8 mouse cellular contexts compared by ENCODE assay signal in genomic region chr7:97749207-97750190, GRCm38 (mm10). TPM values are rescaled to one million over a fixed set of nuclear protein-coding genes. Genes with fewer than 3 reads are reported as not detected.
DNase-seq lines count a peak whose midpoint lies in the region; ATAC-seq lines count a peak whose summit lies in the region.

No protein-coding gene starts in this region.

- DNase-seq in gastrocnemius, adult 18-20 months (ENCODE audit: low spot score) = peak; percentile 30
- no peak for DNase-seq in gastrocnemius, postnatal 36 days
- peak; percentile 46 for DNase-seq in c-Kit-negative CD71-positive TER-119-positive erythroid progenitor cells, embryonic 14.5 days (ENCODE audit: low read depth, low spot score)
- DNase-seq in hindbrain, embryonic 10.5 days (ENCODE audit: low spot score) = no peak
- no peak for DNase-seq in neural tube, embryonic 11.5 days (ENCODE audit: low spot score)
- no peak for DNase-seq in gastrocnemius, adult 8-10 months (ENCODE audit: low spot score in 2 of 2)
- no peak for DNase-seq in layer of hippocampus, postnatal 36 days

- peak; percentile 41 for ATAC-seq in liver, embryonic 15.5 days (ENCODE audit: insufficient read depth)
- ATAC-seq in neural tube, embryonic 11.5 days (ENCODE audit: insufficient read depth, low FRiP score, low TSS enrichment) = 0 out of 2 replicates have a peak, but pooled peaks have one; percentile 18

- H3K27ac ChIP-seq in hindbrain, embryonic 10.5 days = peak overlapping the region; percentile 81
- H3K27ac ChIP-seq in liver, embryonic 15.5 days (replicated peaks) = peak overlapping the region; percentile 77
- no peak overlapping the region for H3K27ac ChIP-seq in neural tube, embryonic 11.5 days (ENCODE audit: low read depth, low read length)

- H3K4me3 ChIP-seq in hindbrain, embryonic 10.5 days = peak overlapping the region; percentile 16
- H3K4me3 ChIP-seq in liver, embryonic 15.5 days (replicated peaks) = peak overlapping the region; percentile 49
- H3K4me3 ChIP-seq in neural tube, embryonic 11.5 days (ENCODE audit: low read depth, low read length) = no peak overlapping the region

- peak overlapping the region; percentile 29 for H3K9ac ChIP-seq in liver, embryonic 15.5 days
- H3K9ac ChIP-seq in neural tube, embryonic 11.5 days (ENCODE audit: low read length) = no peak overlapping the region

- H3K27me3 ChIP-seq in hindbrain, embryonic 10.5 days (ENCODE audit: insufficient read depth, poor library complexity, severe bottlenecking) = no peaks in the 10 kb centered on the region
- no peaks in the 10 kb centered on the region for H3K27me3 ChIP-seq in liver, embryonic 15.5 days
- no peaks in the 10 kb centered on the region for H3K27me3 ChIP-seq in neural tube, embryonic 11.5 days (ENCODE audit: control insufficient read depth, insufficient read depth, low read length)

- 24% methylated on average over 19 of the region's 19 CpGs for WGBS in hindbrain, embryonic 10.5 days
- 6% methylated on average over 19 of the region's 19 CpGs for WGBS in liver, embryonic 15.5 days (ENCODE audit: insufficient replicate concordance)
- 33% methylated on average over 19 of the region's 19 CpGs for WGBS in neural tube, embryonic 11.5 days

- no peaks in the 10 kb centered on the region for H3K9me3 ChIP-seq in hindbrain, embryonic 10.5 days
- no peaks in the 10 kb centered on the region for H3K9me3 ChIP-seq in liver, embryonic 15.5 days (replicated peaks)
- H3K9me3 ChIP-seq in neural tube, embryonic 11.5 days (ENCODE audit: control insufficient read depth, low read length) = no peaks in the 10 kb centered on the region

- H3K4me1 ChIP-seq in hindbrain, embryonic 10.5 days (replicated peaks) = peaks cover 25% of the 10 kb centered on the region
- peaks cover 49% of the 10 kb centered on the region for H3K4me1 ChIP-seq in liver, embryonic 15.5 days (replicated peaks)
- H3K4me1 ChIP-seq in neural tube, embryonic 11.5 days (ENCODE audit: control insufficient read depth, insufficient read depth, low read length) = 0 out of 2 replicates have a peak, but pooled peaks cover 4% of the 10 kb centered on the region

- intact Hi-C loops in gastrocnemius, postnatal 36 days (cut with DNase I) = loop anchor here (5.0 to 10.0 kb wide), 2 partner anchors 93 to 375 kb away; no protein-coding TSS in a partner anchor

- H3K36me3 ChIP-seq in hindbrain, embryonic 10.5 days = no peaks in the 10 kb centered on the region
- no peaks in the 10 kb centered on the region for H3K36me3 ChIP-seq in liver, embryonic 15.5 days (replicated peaks)
- H3K36me3 ChIP-seq in neural tube, embryonic 11.5 days (ENCODE audit: control insufficient read depth, insufficient read depth, low read length) = no peaks in the 10 kb centered on the region

- peak overlapping the region; percentile 78 for H3K4me2 ChIP-seq in liver, embryonic 15.5 days
- peak overlapping the region; percentile 22; the same call in 1 of the 2 replicates for H3K4me2 ChIP-seq in neural tube, embryonic 11.5 days (ENCODE audit: low read depth)

RNA-seq across cellular contexts. Expression of gene Aqp11, which starts 11.4 kb away (rescaled TPM):
- total RNA-seq in gastrocnemius, adult 18-20 months (2021) = under 1 TPM; 0.38 to 0.59 TPM
- 1 to 10 TPM in 1 of 2 experiments, under 1 TPM in 1; 0.74 to 2.2 TPM for total RNA-seq in gastrocnemius, postnatal 36 days (2021)
- polyA plus RNA-seq in hindbrain, embryonic 10.5 days (2016; fragmentation: Nextera tagmentation; extraction: Ambion mirVana) = 5.2 and 5.3 TPM in 2 replicates
- 30.3 and 34.6 TPM in 2 replicates for polyA plus RNA-seq in liver, embryonic 15.5 days (2015; fragmentation: Nextera tagmentation; extraction: Ambion mirVana)
- 5.7 and 6.2 TPM in 2 replicates for polyA plus RNA-seq in neural tube, embryonic 11.5 days (2014; fragmentation: Nextera tagmentation; extraction: Ambion mirVana)
- 1 to 10 TPM in 1 of 4 experiments, under 1 TPM in 3; 0.58 to 1.1 (median 0.70) TPM for total RNA-seq in gastrocnemius, adult 8-10 months (2022)
- total RNA-seq in layer of hippocampus, postnatal 36 days (2021) = 10 to 100 TPM; 40.1 to 48.2 TPM

RNA-seq across cellular contexts. Expression of gene Pak1, which starts 38.8 kb away (rescaled TPM):
- 10 to 100 TPM; 19.2 to 26.1 TPM for total RNA-seq in gastrocnemius, adult 18-20 months (2021)
- 10 to 100 TPM; 21.8 to 23.9 TPM for total RNA-seq in gastrocnemius, postnatal 36 days (2021)
- 58.8 and 90.7 TPM in 2 replicates for polyA plus RNA-seq in hindbrain, embryonic 10.5 days (2016; fragmentation: Nextera tagmentation; extraction: Ambion mirVana)
- 9.3 and 9.5 TPM in 2 replicates for polyA plus RNA-seq in liver, embryonic 15.5 days (2015; fragmentation: Nextera tagmentation; extraction: Ambion mirVana)
- 89.8 and 96.1 TPM in 2 replicates for polyA plus RNA-seq in neural tube, embryonic 11.5 days (2014; fragmentation: Nextera tagmentation; extraction: Ambion mirVana)
- 10 to 100 TPM; 24.1 to 35.7 (median 29.4) TPM for total RNA-seq in gastrocnemius, adult 8-10 months (2022)
- 100 to 1,000 TPM; 219 to 237 TPM for total RNA-seq in layer of hippocampus, postnatal 36 days (2021)

RNA-seq across cellular contexts. Expression of gene Clns1a, which starts 53.1 kb away (rescaled TPM):
- 10 to 100 TPM; 28.2 to 30.6 TPM for total RNA-seq in gastrocnemius, adult 18-20 months (2021)
- total RNA-seq in gastrocnemius, postnatal 36 days (2021) = 10 to 100 TPM; 27.3 to 31.3 TPM
- polyA plus RNA-seq in hindbrain, embryonic 10.5 days (2016; fragmentation: Nextera tagmentation; extraction: Ambion mirVana) = 251 and 292 TPM in 2 replicates
- polyA plus RNA-seq in liver, embryonic 15.5 days (2015; fragmentation: Nextera tagmentation; extraction: Ambion mirVana) = 60.6 and 61.2 TPM in 2 replicates
- 264 and 278 TPM in 2 replicates for polyA plus RNA-seq in neural tube, embryonic 11.5 days (2014; fragmentation: Nextera tagmentation; extraction: Ambion mirVana)
- 10 to 100 TPM; 30.6 to 32.6 (median 31.4) TPM for total RNA-seq in gastrocnemius, adult 8-10 months (2022)
- 10 to 100 TPM; 93.2 to 97.5 TPM for total RNA-seq in layer of hippocampus, postnatal 36 days (2021)

Comparison
In these comparisons a context has a peak if more than half of its experiments do, and no peak if none do; other contexts are left out.
1. DNase-seq: peak in gastrocnemius, adult 18-20 months (single experiment) and c-Kit-negative CD71-positive TER-119-positive erythroid progenitor cells, embryonic 14.5 days (single experiment); none in gastrocnemius, postnatal 36 days (0 of 2), hindbrain, embryonic 10.5 days (single experiment), neural tube, embryonic 11.5 days (single experiment), gastrocnemius, adult 8-10 months (0 of 2) and layer of hippocampus, postnatal 36 days (0 of 2).
2. RNA of gene Aqp11, which starts 11.4 kb away (total RNA-seq): 40.1 to 48.2 TPM in layer of hippocampus, postnatal 36 days; 0.74 to 2.2 TPM in gastrocnemius, postnatal 36 days, 0.58 to 1.1 TPM in gastrocnemius, adult 8-10 months and 0.38 to 0.59 TPM in gastrocnemius, adult 18-20 months; every median in the first group is over 10 times any median in the second.
3. RNA of gene Pak1, which starts 38.8 kb away (total RNA-seq): 219 to 237 TPM in layer of hippocampus, postnatal 36 days; 24.1 to 35.7 TPM in gastrocnemius, adult 8-10 months, 19.2 to 26.1 TPM in gastrocnemius, adult 18-20 months and 21.8 to 23.9 TPM in gastrocnemius, postnatal 36 days; every median in the first group is over 4 times any median in the second.